Mouse (Mus musculus) bone marrow macrophage, adult 2 months (primary cell): ENCODE data around the gene Tcerg1l.

Source experiments
- CTCF ChIP-seq: IDR thresholded peaks from 2 replicates; pipeline ENCODE4 v1.5.1; 2012; ENCODE audit warnings: low read depth, mild to moderate bottlenecking, low read length, moderate library complexity
- POLR2A ChIP-seq: IDR thresholded peaks from 2 replicates; pipeline ENCODE4 v1.6.1; 2012; ENCODE audit warnings: mild to moderate bottlenecking, low read depth, low read length, borderline replicate concordance

GRCm38 (mm10) chr7:138184197-138184596 lies 213.3 kb downstream of the Tcerg1l start:
- no peak for TF ChIP-seq POLR2A
- no peak for TF ChIP-seq CTCF
